Mouse (Mus musculus): ENCODE measurements around the gene Etnk2. TPM values are rescaled to one million over a fixed set of nuclear protein-coding genes. Genes with fewer than 3 reads are reported as not detected.
"Not testable (repeated sequence)": the region's sequence is repeated elsewhere in the genome, so short reads cannot be mapped to it uniquely, and the experiment has no call there.

The Etnk2 gene
- polyA plus RNA-seq, 1 experiment from 2014 or later, result 1.7 TPM

DNA sequence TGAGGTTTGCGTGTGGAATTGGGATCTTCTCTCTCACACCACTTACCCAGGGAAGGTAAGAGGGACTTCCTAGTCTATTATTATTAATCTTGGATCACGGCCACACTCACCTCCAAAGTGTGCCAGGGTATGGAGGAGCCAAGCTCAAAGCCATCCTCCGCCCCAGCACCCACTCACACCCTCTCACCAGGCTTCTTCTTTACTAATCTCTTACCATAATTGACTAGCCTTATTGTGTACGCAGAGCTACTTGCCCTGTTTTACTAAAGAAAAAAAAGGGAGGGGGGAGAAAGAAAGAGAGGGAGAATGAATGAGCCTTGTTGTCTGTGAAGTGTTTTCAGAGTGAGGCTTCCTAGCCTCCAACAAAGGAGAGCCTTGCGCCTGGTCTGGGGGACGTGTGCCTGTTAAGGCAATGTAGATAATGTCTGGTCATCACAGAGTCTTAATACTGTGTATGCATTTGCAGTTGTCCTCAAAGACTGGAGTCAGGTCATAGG is 35.0 kb upstream of the Etnk2 start:
- no peak for ATAC-seq (replicated peaks; ENCODE audit: extremely low read depth, insufficient read depth, low FRiP score)
- Histone ChIP-seq H3K4me2 (ENCODE audit: low read depth, low read length) (no peak overlapping the region), H3K9me3 (replicated peaks; ENCODE audit: control insufficient read depth, low read length) (no peaks in the 10 kb centered on the region), H3K4me1 (ENCODE audit: control insufficient read depth, insufficient read depth, low read length) (0 out of 2 replicates have a peak, but pooled peaks cover 6% of the 10 kb centered on the region), H3K9ac (ENCODE audit: low read length) (no peak overlapping the region), H3K36me3 (ENCODE audit: control insufficient read depth, insufficient read depth) (no peaks in the 10 kb centered on the region), H3K27ac (ENCODE audit: low read length) (no peak overlapping the region), H3K27me3 (ENCODE audit: control insufficient read depth, insufficient read depth, low read length) (peaks cover 24% of the 10 kb centered on the region), H3K4me3 (ENCODE audit: low read length) (no peak overlapping the region)
- 71% methylated on average over 6 of the region's 6 CpGs for WGBS

DNA sequence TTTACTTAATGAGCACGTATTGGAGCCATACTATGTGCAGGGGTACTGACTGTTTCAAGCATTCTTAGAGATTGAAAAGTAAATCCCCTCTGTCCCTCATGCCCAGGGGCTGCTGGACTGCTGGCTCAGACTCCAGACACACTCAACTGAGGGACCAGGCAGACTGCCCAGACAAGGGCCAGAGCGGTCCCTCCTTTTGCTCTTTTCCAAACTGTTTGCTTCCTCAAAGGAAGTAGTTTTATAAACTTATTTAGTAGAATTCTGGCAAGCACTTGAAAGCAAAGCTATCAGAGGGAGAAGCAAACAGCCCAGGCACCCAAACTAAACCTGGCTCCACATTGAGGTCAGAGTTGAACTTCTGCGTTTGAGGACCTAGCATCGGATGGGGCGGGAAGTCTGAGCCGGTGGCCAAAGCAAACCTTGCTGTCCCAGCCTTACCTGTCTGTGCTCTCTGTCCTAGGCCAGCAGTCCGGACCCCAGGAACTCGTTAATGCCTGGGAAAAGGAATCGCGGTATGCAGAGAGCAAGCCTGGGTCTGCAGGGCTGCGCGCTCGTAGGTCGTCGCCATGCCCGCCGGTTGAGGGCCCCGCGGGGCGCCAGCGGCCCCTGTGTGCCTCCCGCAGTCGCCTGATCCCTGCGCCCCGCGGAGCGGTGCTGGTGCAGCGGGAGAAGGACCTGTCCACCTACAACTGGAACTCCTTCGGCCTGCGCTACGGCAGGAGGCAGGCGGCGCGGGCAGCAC is 34.3 kb upstream of the Etnk2 start:
- H3K27ac ChIP-seq (ENCODE audit: low read length), result no peak overlapping the region
- peaks cover 24% of the 10 kb centered on the region for H3K27me3 ChIP-seq (ENCODE audit: control insufficient read depth, insufficient read depth, low read length)

DNA sequence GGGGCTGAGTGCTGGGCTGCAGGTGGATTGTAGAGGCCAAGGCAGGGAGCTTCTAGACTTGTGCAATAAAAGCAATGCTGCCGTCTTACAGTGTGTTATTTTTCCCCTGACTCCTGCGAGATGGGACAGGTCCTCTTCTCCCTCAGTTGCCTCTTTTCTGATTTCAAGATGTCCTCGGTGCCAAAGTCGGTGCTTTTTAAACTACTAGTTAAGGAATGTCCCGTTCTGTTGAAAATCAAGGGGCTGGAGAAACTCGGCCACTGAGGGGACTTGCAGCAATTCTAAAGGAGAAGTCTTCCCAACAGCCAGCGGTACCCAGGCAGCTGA is 33.8 kb upstream of the Etnk2 start:
- no peaks in the 10 kb centered on the region for H3K9me3 ChIP-seq (replicated peaks; ENCODE audit: control insufficient read depth, low read length)
- H3K4me3 ChIP-seq (ENCODE audit: low read length), result peak overlapping the region; percentile 36
- no peaks in the 10 kb centered on the region for H3K36me3 ChIP-seq (ENCODE audit: control insufficient read depth, insufficient read depth)
- ATAC-seq (replicated peaks; ENCODE audit: extremely low read depth, insufficient read depth, low FRiP score), result no peak
- peaks cover 24% of the 10 kb centered on the region for H3K27me3 ChIP-seq (ENCODE audit: control insufficient read depth, insufficient read depth, low read length)
- peak overlapping the region; percentile 53; the same call in 1 of the 2 replicates for H3K9ac ChIP-seq (ENCODE audit: low read length)
- H3K4me1 ChIP-seq (ENCODE audit: control insufficient read depth, insufficient read depth, low read length), result 0 out of 2 replicates have a peak, but pooled peaks cover 6% of the 10 kb centered on the region
- no peak overlapping the region for H3K27ac ChIP-seq (ENCODE audit: low read length)
- H3K4me2 ChIP-seq (ENCODE audit: low read depth, low read length), result peak overlapping the region; percentile 66
- WGBS, result 27% methylated on average over 7 of the region's 7 CpGs

More for the DNA sequence above, 34.3 kb upstream of the Etnk2 start:
- ATAC-seq (replicated peaks; ENCODE audit: extremely low read depth, insufficient read depth, low FRiP score), result peak; percentile 49; the same call in 1 of the 2 replicates
- Histone ChIP-seq H3K4me2 (ENCODE audit: low read depth, low read length) (peak overlapping the region; percentile 66), H3K9me3 (replicated peaks; ENCODE audit: control insufficient read depth, low read length) (no peaks in the 10 kb centered on the region), H3K9ac (ENCODE audit: low read length) (peak overlapping the region; percentile 53; the same call in 1 of the 2 replicates), H3K36me3 (ENCODE audit: control insufficient read depth, insufficient read depth) (no peaks in the 10 kb centered on the region), H3K4me3 (ENCODE audit: low read length) (peak overlapping the region; percentile 36), H3K4me1 (ENCODE audit: control insufficient read depth, insufficient read depth, low read length) (0 out of 2 replicates have a peak, but pooled peaks cover 6% of the 10 kb centered on the region)
- 10% methylated on average over 34 of the region's 34 CpGs for WGBS

DNA sequence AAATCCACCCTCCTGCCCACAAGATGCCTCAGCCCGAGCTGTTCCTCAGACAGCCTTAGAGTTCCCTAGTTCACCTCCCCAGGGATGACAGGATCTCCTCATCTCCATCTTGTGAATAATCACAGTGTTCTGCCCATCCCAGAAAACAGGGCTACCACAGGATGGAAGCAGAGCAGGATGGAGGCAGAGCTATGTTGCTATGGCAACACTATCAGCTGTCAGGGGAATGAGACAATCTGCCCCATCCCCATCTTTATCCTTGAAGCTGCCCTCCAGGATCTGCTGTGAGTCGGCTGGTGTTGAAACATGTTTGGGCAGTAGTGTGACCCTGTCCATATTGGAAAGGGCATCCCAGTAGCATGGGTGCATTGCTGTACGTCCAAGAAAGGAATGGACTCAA is 32.2 kb upstream of the Etnk2 start:
- no peaks in the 10 kb centered on the region for H3K9me3 ChIP-seq (replicated peaks; ENCODE audit: control insufficient read depth, low read length)
- no peak overlapping the region for H3K9ac ChIP-seq (ENCODE audit: low read length)
- H3K4me2 ChIP-seq (ENCODE audit: low read depth, low read length), result no peak overlapping the region
- peaks cover 24% of the 10 kb centered on the region for H3K27me3 ChIP-seq (ENCODE audit: control insufficient read depth, insufficient read depth, low read length)
- H3K36me3 ChIP-seq (ENCODE audit: control insufficient read depth, insufficient read depth), result no peaks in the 10 kb centered on the region
- H3K4me3 ChIP-seq (ENCODE audit: low read length), result no peak overlapping the region
- WGBS, result 71% methylated on average over 3 of the region's 3 CpGs
- H3K27ac ChIP-seq (ENCODE audit: low read length), result no peak overlapping the region
- 0 out of 2 replicates have a peak, but pooled peaks cover 6% of the 10 kb centered on the region for H3K4me1 ChIP-seq (ENCODE audit: control insufficient read depth, insufficient read depth, low read length)
- no peak for ATAC-seq (replicated peaks; ENCODE audit: extremely low read depth, insufficient read depth, low FRiP score)

DNA sequence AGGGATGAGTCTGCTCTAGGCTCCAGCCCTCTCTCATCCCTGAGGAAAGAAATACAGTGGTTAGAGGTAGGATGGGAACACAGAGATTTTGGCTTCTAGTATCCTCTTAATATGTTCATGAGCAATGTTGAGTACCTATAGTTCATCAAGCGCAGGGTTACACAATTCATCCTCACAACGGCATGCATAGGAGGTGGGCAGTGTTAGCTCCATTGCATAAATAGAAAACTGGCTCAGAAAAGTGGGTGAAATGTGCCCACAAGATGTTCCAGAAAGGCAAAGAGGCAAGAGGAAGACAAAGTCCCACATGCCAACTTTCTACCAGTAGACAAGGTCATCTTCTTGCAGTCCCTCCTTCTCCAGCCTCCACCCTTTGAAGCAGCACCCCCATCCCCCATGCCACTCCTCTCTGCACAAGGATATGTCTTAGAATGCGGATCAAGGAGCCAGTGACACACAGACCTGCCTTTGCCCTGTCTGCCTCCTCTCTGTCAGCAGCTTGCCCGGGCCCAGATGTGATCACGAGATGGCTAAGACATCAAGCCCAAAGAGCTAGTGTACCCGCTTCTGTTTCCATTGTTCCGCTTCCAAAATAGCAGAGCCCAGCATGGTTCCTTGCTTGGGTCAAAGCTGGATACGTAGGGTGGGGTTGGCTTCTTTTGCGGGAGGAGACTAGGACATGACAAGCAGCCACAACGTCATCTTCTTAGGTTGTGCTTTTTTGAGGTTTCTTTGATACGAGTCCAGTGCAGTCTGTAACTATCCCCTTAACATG is 30.5 kb upstream of the Etnk2 start:
- Histone ChIP-seq H3K4me1 (ENCODE audit: control insufficient read depth, insufficient read depth, low read length) (0 out of 2 replicates have a peak, but pooled peaks cover 6% of the 10 kb centered on the region), H3K27ac (ENCODE audit: low read length) (no peak overlapping the region), H3K4me3 (ENCODE audit: low read length) (no peak overlapping the region), H3K4me2 (ENCODE audit: low read depth, low read length) (no peak overlapping the region), H3K9me3 (replicated peaks; ENCODE audit: control insufficient read depth, low read length) (no peaks in the 10 kb centered on the region), H3K36me3 (ENCODE audit: control insufficient read depth, insufficient read depth) (no peaks in the 10 kb centered on the region), H3K9ac (ENCODE audit: low read length) (no peak overlapping the region), H3K27me3 (ENCODE audit: control insufficient read depth, insufficient read depth, low read length) (peaks cover 19% of the 10 kb centered on the region)
- no peak for ATAC-seq (replicated peaks; ENCODE audit: extremely low read depth, insufficient read depth, low FRiP score)
- WGBS, result 81% methylated on average over 11 of the region's 11 CpGs

DNA sequence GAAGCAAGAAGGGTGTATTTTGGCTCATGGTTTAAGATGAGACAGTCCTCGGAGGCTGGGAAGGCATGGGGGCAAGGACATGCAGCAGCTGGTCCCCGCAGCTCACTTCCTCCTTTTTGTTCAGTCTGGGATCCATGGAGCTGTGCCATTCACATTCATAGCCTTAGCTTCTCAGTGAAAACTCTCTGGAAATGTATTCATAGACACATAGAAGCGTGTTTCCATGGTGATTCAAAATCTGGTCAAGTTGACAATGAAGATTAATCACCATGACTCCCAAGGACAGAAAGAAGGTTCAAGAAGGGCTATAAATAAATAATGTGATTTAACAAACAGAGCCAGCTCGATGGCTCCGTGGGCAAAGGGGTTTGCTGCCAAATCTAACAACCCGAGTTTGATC is 29.4 kb upstream of the Etnk2 start:
- H3K36me3 ChIP-seq (ENCODE audit: control insufficient read depth, insufficient read depth), result no peaks in the 10 kb centered on the region
- 79% methylated on average over 6 of the region's 6 CpGs for WGBS

DNA sequence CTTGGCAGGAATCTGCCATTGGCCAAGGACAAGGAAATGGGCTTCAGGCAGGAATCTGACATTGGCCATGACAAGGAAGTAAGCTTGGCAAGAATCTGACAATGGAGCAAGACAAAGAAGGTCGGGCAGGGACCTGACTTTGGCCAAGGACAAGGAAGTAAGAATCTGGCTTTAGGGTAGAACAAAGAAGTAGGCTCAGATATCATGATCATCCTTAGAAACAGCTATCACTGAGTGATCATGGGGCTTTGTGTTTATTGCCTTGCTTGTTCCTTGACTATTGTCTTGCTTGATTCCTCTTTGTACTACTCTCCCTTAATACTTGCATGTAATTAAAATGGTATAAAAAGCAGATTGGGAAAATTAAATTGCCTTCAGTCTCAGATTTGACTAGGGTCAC is 23.0 kb upstream of the Etnk2 start:
- WGBS, result 48% methylated on average over 1 of the region's 1 CpGs
- H3K9me3 ChIP-seq (replicated peaks; ENCODE audit: control insufficient read depth, low read length); H3K27me3 ChIP-seq (ENCODE audit: control insufficient read depth, insufficient read depth, low read length): not testable (repeated sequence)

More for the DNA sequence above, 29.4 kb upstream of the Etnk2 start:
- no peak for ATAC-seq (replicated peaks; ENCODE audit: extremely low read depth, insufficient read depth, low FRiP score)
- Histone ChIP-seq H3K27ac (ENCODE audit: low read length) (no peak overlapping the region), H3K27me3 (ENCODE audit: control insufficient read depth, insufficient read depth, low read length) (peaks cover 17% of the 10 kb centered on the region), H3K4me1 (ENCODE audit: control insufficient read depth, insufficient read depth, low read length) (0 out of 2 replicates have a peak, but pooled peaks cover 6% of the 10 kb centered on the region), H3K9me3 (replicated peaks; ENCODE audit: control insufficient read depth, low read length) (no peaks in the 10 kb centered on the region), H3K4me2 (ENCODE audit: low read depth, low read length) (no peak overlapping the region), H3K9ac (ENCODE audit: low read length) (no peak overlapping the region), H3K4me3 (ENCODE audit: low read length) (no peak overlapping the region)

DNA sequence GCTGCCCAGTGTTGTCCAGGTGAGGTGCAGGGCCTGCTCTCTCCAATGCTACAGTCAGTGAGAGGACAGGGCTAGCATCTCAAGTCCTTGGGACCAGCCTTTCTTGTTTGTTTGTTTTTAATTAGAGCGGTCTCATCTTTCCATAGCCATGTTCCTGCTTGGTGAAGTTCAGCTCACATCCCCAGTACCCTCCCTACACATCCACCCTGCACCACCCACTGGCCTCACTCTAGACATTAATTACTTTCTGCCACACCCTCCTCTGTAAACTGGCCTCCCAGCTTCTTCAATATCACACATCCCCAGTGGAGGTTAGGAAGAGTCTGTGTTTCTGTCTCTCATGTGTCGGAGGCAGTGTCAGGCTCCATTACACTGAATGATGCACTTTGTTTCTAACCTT is 19.0 kb upstream of the Etnk2 start:
- no peak for ATAC-seq (replicated peaks; ENCODE audit: extremely low read depth, insufficient read depth, low FRiP score)
- 88% methylated on average over 2 of the region's 2 CpGs for WGBS
- no peak overlapping the region for H3K4me3 ChIP-seq (ENCODE audit: low read length)

More for the DNA sequence above, 23.0 kb upstream of the Etnk2 start:
- not testable (repeated sequence) for H3K36me3 ChIP-seq (ENCODE audit: control insufficient read depth, insufficient read depth); H3K27ac ChIP-seq (ENCODE audit: low read length); ATAC-seq (replicated peaks; ENCODE audit: extremely low read depth, insufficient read depth, low FRiP score); H3K4me3 ChIP-seq (ENCODE audit: low read length); H3K4me1 ChIP-seq (ENCODE audit: control insufficient read depth, insufficient read depth, low read length); H3K4me2 ChIP-seq (ENCODE audit: low read depth, low read length); H3K9ac ChIP-seq (ENCODE audit: low read length)

DNA sequence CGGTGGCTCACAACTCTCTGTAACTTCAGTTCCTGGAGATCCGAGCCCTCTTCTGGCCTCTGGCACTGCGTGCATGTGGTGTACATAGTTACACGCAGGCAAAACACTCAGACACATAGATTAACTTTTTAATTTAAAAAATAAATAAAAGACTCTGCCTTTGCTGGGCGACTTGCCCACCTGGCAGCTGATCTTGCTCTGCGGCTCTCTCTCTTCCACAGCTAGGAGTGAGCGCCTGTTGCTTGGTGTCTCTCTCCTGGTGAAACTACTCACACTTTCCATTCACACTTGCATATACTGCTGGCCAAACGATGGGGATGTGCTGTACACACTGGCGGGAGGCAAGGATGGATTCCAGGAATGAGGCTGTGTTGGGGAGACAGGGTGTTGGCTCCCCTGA is 16.8 kb upstream of the Etnk2 start:
- no peak overlapping the region for H3K27ac ChIP-seq (ENCODE audit: low read length)
- 78% methylated on average over 9 of the region's 9 CpGs for WGBS

More for the DNA sequence above, 19.0 kb upstream of the Etnk2 start:
- Histone ChIP-seq H3K9ac (ENCODE audit: low read length) (no peak overlapping the region), H3K4me2 (ENCODE audit: low read depth, low read length) (no peak overlapping the region), H3K27me3 (ENCODE audit: control insufficient read depth, insufficient read depth, low read length) (no peaks in the 10 kb centered on the region), H3K27ac (ENCODE audit: low read length) (no peak overlapping the region), H3K4me1 (ENCODE audit: control insufficient read depth, insufficient read depth, low read length) (0 out of 2 replicates have a peak, but pooled peaks cover 4% of the 10 kb centered on the region), H3K9me3 (replicated peaks; ENCODE audit: control insufficient read depth, low read length) (no peaks in the 10 kb centered on the region; the same call in 1 of the 2 replicates), H3K36me3 (ENCODE audit: control insufficient read depth, insufficient read depth) (no peaks in the 10 kb centered on the region)

More for the DNA sequence above, 16.8 kb upstream of the Etnk2 start:
- no peaks in the 10 kb centered on the region for H3K36me3 ChIP-seq (ENCODE audit: control insufficient read depth, insufficient read depth)
- 0 out of 2 replicates have a peak, but pooled peaks cover 4% of the 10 kb centered on the region for H3K4me1 ChIP-seq (ENCODE audit: control insufficient read depth, insufficient read depth, low read length)
- no peaks in the 10 kb centered on the region; the same call in 1 of the 2 replicates for H3K9me3 ChIP-seq (replicated peaks; ENCODE audit: control insufficient read depth, low read length)
- H3K4me2 ChIP-seq (ENCODE audit: low read depth, low read length), result no peak overlapping the region
- no peak overlapping the region for H3K4me3 ChIP-seq (ENCODE audit: low read length)
- ATAC-seq (replicated peaks; ENCODE audit: extremely low read depth, insufficient read depth, low FRiP score), result no peak
- no peak overlapping the region for H3K9ac ChIP-seq (ENCODE audit: low read length)
- no peaks in the 10 kb centered on the region for H3K27me3 ChIP-seq (ENCODE audit: control insufficient read depth, insufficient read depth, low read length)
